Mouse (Mus musculus): ENCODE data around the gene Cdkn1a. TPM values are rescaled to one million over a fixed set of nuclear protein-coding genes. Genes with fewer than 3 reads are reported as not detected.

The Cdkn1a gene
- polyA plus RNA-seq, 1 experiment from 2014 or later: 43.3 TPM

- Histone ChIP-seq H3K4me1 (ENCODE audit: control insufficient read depth, insufficient read depth, low read length) (peaks cover 8% of the 10 kb centered on the region), H3K9me3 (replicated peaks; ENCODE audit: control insufficient read depth, low read length) (no peaks in the 10 kb centered on the region), H3K36me3 (ENCODE audit: control insufficient read depth, insufficient read depth, low read length) (no peaks in the 10 kb centered on the region), H3K9ac (ENCODE audit: low read length) (no peak overlapping the region), H3K27me3 (replicated peaks; ENCODE audit: control insufficient read depth, insufficient read depth, low read length) (no peaks in the 10 kb centered on the region), H3K4me2 (ENCODE audit: low read length) (no peak overlapping the region), H3K27ac (ENCODE audit: low read depth, low read length) (no peak overlapping the region), H3K4me3 (ENCODE audit: low read depth, low read length) (no peak overlapping the region)
- WGBS: 53% methylated on average over 7 of the region's 7 CpGs
- ATAC-seq: no peak
- DNase-seq (ENCODE audit: low spot score): no peak
Measured at GRCm38 (mm10) chr17:29056207-29056606, 34.6 kb upstream of the Cdkn1a start.

DNA sequence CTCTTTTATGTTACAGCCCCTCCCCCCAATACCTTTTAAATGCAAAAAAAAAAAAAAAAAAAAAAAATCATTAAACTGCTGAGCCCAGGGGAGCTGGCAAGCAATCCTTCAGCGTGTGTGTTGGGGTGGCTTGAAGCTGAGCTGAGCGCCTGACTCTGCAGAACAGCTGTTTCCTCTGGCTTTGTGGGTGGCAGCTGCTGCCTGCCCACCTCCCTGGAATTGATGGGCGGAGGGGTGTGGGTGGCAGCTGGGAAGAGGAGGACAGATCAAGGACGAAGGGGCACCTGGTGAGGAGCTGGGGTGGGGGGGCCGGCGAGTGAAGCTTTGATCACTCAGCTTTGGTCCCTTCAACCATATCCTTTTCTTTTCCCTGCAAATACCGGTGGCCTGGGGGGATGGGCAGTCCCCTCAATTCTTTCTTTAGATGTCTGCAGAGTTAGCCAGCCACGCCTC, 34.1 kb upstream of the Cdkn1a start:
- no peak overlapping the region for H3K4me3 ChIP-seq (ENCODE audit: low read depth, low read length)
- no peaks in the 10 kb centered on the region for H3K27me3 ChIP-seq (replicated peaks; ENCODE audit: control insufficient read depth, insufficient read depth, low read length)
- peaks cover 8% of the 10 kb centered on the region for H3K4me1 ChIP-seq (ENCODE audit: control insufficient read depth, insufficient read depth, low read length)
- H3K9ac ChIP-seq (ENCODE audit: low read length): no peak overlapping the region
- ATAC-seq: peak; percentile 40; the same call in 1 of the 2 replicates
- 8% methylated on average over 8 of the region's 8 CpGs for WGBS
- H3K4me2 ChIP-seq (ENCODE audit: low read length): no peak overlapping the region
- no peak for DNase-seq (ENCODE audit: low spot score)
- no peaks in the 10 kb centered on the region for H3K9me3 ChIP-seq (replicated peaks; ENCODE audit: control insufficient read depth, low read length)
- no peaks in the 10 kb centered on the region for H3K36me3 ChIP-seq (ENCODE audit: control insufficient read depth, insufficient read depth, low read length)
- no peak overlapping the region; the same call in 1 of the 2 replicates for H3K27ac ChIP-seq (ENCODE audit: low read depth, low read length)

DNA sequence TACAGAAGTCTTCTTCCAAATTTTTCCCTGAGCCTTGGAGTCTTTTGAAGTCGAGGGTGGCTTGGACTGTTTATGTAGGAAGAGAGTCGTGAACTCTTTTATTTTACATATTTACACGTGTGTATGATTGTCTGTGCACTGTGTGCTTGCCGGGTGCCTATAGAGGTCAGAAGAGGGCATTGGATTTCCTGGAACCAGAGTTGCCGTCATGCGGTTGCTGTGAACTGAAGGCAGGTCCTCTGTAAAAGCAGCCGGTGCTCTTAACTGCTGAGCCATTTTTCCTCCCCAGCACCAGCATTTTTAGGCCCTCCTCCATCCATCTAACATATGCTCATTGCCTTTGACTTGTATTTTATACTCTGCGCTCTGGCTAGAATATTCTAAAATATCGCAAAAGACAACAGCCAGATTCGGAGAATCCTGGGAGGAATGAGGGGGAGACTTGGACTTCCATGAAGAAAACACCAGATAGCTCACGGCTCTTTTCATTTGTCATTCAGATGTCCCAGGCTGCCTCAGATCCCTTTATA, 33.4 kb upstream of the Cdkn1a start:
- peaks cover 8% of the 10 kb centered on the region for H3K4me1 ChIP-seq (ENCODE audit: control insufficient read depth, insufficient read depth, low read length)
- no peak overlapping the region for H3K27ac ChIP-seq (ENCODE audit: low read depth, low read length)
- ATAC-seq (no peak), DNase-seq (ENCODE audit: low spot score) (no peak)
- H3K9me3 ChIP-seq (replicated peaks; ENCODE audit: control insufficient read depth, low read length): no peaks in the 10 kb centered on the region
- H3K4me2 ChIP-seq (ENCODE audit: low read length): no peak overlapping the region
- H3K9ac ChIP-seq (ENCODE audit: low read length): no peak overlapping the region
- no peaks in the 10 kb centered on the region for H3K27me3 ChIP-seq (replicated peaks; ENCODE audit: control insufficient read depth, insufficient read depth, low read length)
- WGBS: 89% methylated on average over 11 of the region's 11 CpGs
- no peaks in the 10 kb centered on the region for H3K36me3 ChIP-seq (ENCODE audit: control insufficient read depth, insufficient read depth, low read length)
- H3K4me3 ChIP-seq (ENCODE audit: low read depth, low read length): no peak overlapping the region

GRCm38 (mm10) chr17:29057961-29058360, 32.8 kb upstream of the Cdkn1a start:
- WGBS: 87% methylated on average over 10 of the region's 10 CpGs
- no peak for ATAC-seq
- Histone ChIP-seq H3K9ac (ENCODE audit: low read length) (no peak overlapping the region), H3K36me3 (ENCODE audit: control insufficient read depth, insufficient read depth, low read length) (no peaks in the 10 kb centered on the region), H3K9me3 (replicated peaks; ENCODE audit: control insufficient read depth, low read length) (no peaks in the 10 kb centered on the region), H3K27ac (ENCODE audit: low read depth, low read length) (no peak overlapping the region), H3K4me2 (ENCODE audit: low read length) (no peak overlapping the region), H3K4me1 (ENCODE audit: control insufficient read depth, insufficient read depth, low read length) (peaks cover 8% of the 10 kb centered on the region), H3K4me3 (ENCODE audit: low read depth, low read length) (no peak overlapping the region), H3K27me3 (replicated peaks; ENCODE audit: control insufficient read depth, insufficient read depth, low read length) (no peaks in the 10 kb centered on the region)
- no peak for DNase-seq (ENCODE audit: low spot score)

GRCm38 (mm10) chr17:29058487-29058886, 32.3 kb upstream of the Cdkn1a start:
- H3K9me3 ChIP-seq (replicated peaks; ENCODE audit: control insufficient read depth, low read length): no peaks in the 10 kb centered on the region
- H3K4me3 ChIP-seq (ENCODE audit: low read depth, low read length): no peak overlapping the region
- no peaks in the 10 kb centered on the region for H3K36me3 ChIP-seq (ENCODE audit: control insufficient read depth, insufficient read depth, low read length)
- no peak overlapping the region for H3K27ac ChIP-seq (ENCODE audit: low read depth, low read length)
- no peaks in the 10 kb centered on the region for H3K27me3 ChIP-seq (replicated peaks; ENCODE audit: control insufficient read depth, insufficient read depth, low read length)
- WGBS: 83% methylated on average over 8 of the region's 8 CpGs
- no peak for ATAC-seq
- no peak overlapping the region for H3K4me2 ChIP-seq (ENCODE audit: low read length)
- no peak overlapping the region for H3K9ac ChIP-seq (ENCODE audit: low read length)
- no peak for DNase-seq (ENCODE audit: low spot score)
- peaks cover 8% of the 10 kb centered on the region for H3K4me1 ChIP-seq (ENCODE audit: control insufficient read depth, insufficient read depth, low read length)

GRCm38 (mm10) chr17:29059581-29059980, 31.2 kb upstream of the Cdkn1a start:
- H3K27me3 ChIP-seq (replicated peaks; ENCODE audit: control insufficient read depth, insufficient read depth, low read length): no peaks in the 10 kb centered on the region
- no peak for ATAC-seq
- no peak overlapping the region for H3K9ac ChIP-seq (ENCODE audit: low read length)
- no peak for DNase-seq (ENCODE audit: low spot score)
- H3K4me2 ChIP-seq (ENCODE audit: low read length): no peak overlapping the region
- WGBS: 91% methylated on average over 3 of the region's 3 CpGs
- no peak overlapping the region for H3K4me3 ChIP-seq (ENCODE audit: low read depth, low read length)
- no peaks in the 10 kb centered on the region for H3K36me3 ChIP-seq (ENCODE audit: control insufficient read depth, insufficient read depth, low read length)
- H3K27ac ChIP-seq (ENCODE audit: low read depth, low read length): no peak overlapping the region
- H3K4me1 ChIP-seq (ENCODE audit: control insufficient read depth, insufficient read depth, low read length): peaks cover 8% of the 10 kb centered on the region
- H3K9me3 ChIP-seq (replicated peaks; ENCODE audit: control insufficient read depth, low read length): no peaks in the 10 kb centered on the region

DNA sequence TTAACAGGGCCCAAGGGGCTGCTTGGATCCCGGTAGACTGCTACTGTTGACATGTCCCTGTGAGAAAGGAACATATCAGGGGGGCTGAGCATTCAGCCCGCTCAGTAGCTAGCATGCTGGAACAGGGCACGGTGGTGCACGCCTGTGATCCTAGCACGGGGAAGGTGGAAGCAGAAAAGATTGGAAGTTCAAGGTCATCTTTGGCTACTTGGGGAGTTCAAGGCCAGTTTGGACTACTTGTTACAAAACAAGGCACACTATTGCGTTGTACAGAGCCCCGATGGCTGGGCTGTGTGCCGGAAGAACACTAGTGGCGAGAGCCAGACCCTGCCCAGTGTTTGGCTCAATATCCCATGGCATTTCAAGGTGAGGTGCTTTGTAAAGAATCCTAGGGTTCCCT, 29.8 kb upstream of the Cdkn1a start:
- Histone ChIP-seq H3K9ac (ENCODE audit: low read length) (no peak overlapping the region), H3K4me2 (ENCODE audit: low read length) (no peak overlapping the region), H3K4me3 (ENCODE audit: low read depth, low read length) (no peak overlapping the region), H3K4me1 (ENCODE audit: control insufficient read depth, insufficient read depth, low read length) (peaks cover 8% of the 10 kb centered on the region), H3K27ac (ENCODE audit: low read depth, low read length) (no peak overlapping the region), H3K36me3 (ENCODE audit: control insufficient read depth, insufficient read depth, low read length) (no peaks in the 10 kb centered on the region), H3K27me3 (replicated peaks; ENCODE audit: control insufficient read depth, insufficient read depth, low read length) (no peaks in the 10 kb centered on the region), H3K9me3 (replicated peaks; ENCODE audit: control insufficient read depth, low read length) (no peaks in the 10 kb centered on the region)
- WGBS: 85% methylated on average over 9 of the region's 9 CpGs
- DNase-seq (ENCODE audit: low spot score): no peak
- no peak for ATAC-seq

GRCm38 (mm10) chr17:29062119-29063035, 28.4 kb upstream of the Cdkn1a start:
- no peaks in the 10 kb centered on the region for H3K4me1 ChIP-seq (ENCODE audit: control insufficient read depth, insufficient read depth, low read length)
- no peaks in the 10 kb centered on the region for H3K9me3 ChIP-seq (replicated peaks; ENCODE audit: control insufficient read depth, low read length)
- 0 out of 2 replicates have a peak overlapping the region, but pooled peaks have one; percentile 29 for H3K9ac ChIP-seq (ENCODE audit: low read length)
- H3K36me3 ChIP-seq (ENCODE audit: control insufficient read depth, insufficient read depth, low read length): no peaks in the 10 kb centered on the region
- ATAC-seq (no peak), DNase-seq (ENCODE audit: low spot score) (no peak)
- H3K4me3 ChIP-seq (ENCODE audit: low read depth, low read length): no peak overlapping the region
- no peak overlapping the region for H3K4me2 ChIP-seq (ENCODE audit: low read length)
- H3K27ac ChIP-seq (ENCODE audit: low read depth, low read length): no peak overlapping the region
- no peaks in the 10 kb centered on the region for H3K27me3 ChIP-seq (replicated peaks; ENCODE audit: control insufficient read depth, insufficient read depth, low read length)
- 56% methylated on average over 13 of the region's 13 CpGs for WGBS
